Mouse (Mus musculus) liver, adult 2 months (tissue): ENCODE results near the gene Ptpn11.

Experiments
- CTCF ChIP-seq: fragments of 200-500 bp; IDR thresholded peaks from 2 replicates; pipeline ENCODE4 v1.5.1; 2011; ENCODE audit warnings: low read depth, low read length, control low read depth
- POLR2A ChIP-seq: fragments of 200-500 bp; IDR thresholded peaks from 2 replicates; pipeline ENCODE4 v1.6.1; 2011; ENCODE audit warnings: low read length, control low read depth; ENCODE audit not compliant: insufficient read depth; ENCODE audit errors: extremely low read depth

DNA sequence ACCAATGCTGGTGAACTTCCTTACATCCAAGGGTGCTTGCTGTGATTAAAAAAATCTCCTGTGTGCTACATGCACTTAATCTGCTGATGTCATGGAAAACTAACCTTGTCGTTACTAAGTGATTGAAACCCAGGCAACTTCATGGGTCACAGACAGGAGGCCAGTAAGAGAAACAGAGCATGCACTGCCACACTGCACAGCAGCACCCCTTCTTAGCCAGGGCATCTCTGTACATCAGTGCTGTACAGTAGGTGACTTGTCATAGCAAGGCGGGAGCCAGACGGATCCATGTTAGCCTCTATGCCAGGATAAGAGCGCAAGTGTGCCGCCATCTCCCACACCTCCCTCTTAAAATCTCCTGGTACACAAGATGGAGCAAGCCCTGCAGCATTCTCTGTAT lies 45.6 kb downstream of the Ptpn11 start:
- TF ChIP-seq CTCF: no peak
- TF ChIP-seq POLR2A: no peak
